ENCODE assay signal across 22 mouse cellular contexts in the genomic region with DNA sequence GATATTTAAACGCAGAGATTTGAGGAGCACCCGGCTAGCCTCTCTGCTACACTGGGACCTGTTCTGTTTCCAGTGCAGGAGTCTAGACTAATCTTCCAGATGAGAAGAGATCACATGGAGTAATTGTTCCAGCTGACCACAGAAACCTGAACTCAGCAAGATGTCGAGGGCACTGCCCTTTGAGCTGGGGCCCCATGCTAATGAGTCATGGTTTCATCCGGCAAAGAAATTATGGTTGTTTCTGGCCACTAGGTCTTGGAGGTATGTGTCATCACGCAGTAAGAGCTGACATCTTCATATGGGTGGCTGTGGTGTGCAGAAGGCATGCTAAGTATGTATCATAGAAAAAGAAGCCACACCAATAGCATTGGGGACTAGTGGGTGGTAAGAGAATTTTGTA. TPM values are rescaled to one million over a fixed set of nuclear protein-coding genes. Genes with fewer than 3 reads are reported as not detected.
A peak's percentile ranks its signal among the peaks of the same experiment; 100 is the strongest.
DNase-seq lines count a peak whose midpoint lies in the region; ATAC-seq lines count a peak whose summit lies in the region.
"Had no signal": no experiment of that assay in that cellular context is flagged by ENCODE, and none has a peak within 500 bp of the region (broad histone marks: within the 10 kb centered on the region; RNA-seq: fewer than 3 reads in every experiment).

No protein-coding gene starts in this region.

- 83% methylated on average over 5 of the region's 5 CpGs for WGBS in heart, embryonic 10.5 days
- WGBS in intestine, embryonic 16.5 days, result 68% methylated on average over 5 of the region's 5 CpGs

- no peaks in the 10 kb centered on the region for H3K27me3 ChIP-seq in heart, embryonic 10.5 days (ENCODE audit: insufficient read depth, poor library complexity, severe bottlenecking)
- H3K27me3 ChIP-seq in intestine, embryonic 16.5 days (replicated peaks; ENCODE audit: control insufficient read depth, insufficient read depth, low read length), result no peaks in the 10 kb centered on the region
- H3K27me3 ChIP-seq: embryonic facial prominence, embryonic 12.5 days; lung, embryonic 15.5 days; midbrain, embryonic 13.5 days had no signal

- H3K4me3 ChIP-seq in heart, embryonic 10.5 days, result no peak overlapping the region
- no peak overlapping the region for H3K4me3 ChIP-seq in intestine, embryonic 16.5 days (ENCODE audit: low read length)
- H3K4me3 ChIP-seq: embryonic facial prominence, embryonic 12.5 days; limb, embryonic 10.5 days; lung, embryonic 15.5 days; midbrain, embryonic 13.5 days had no signal

- H3K27ac ChIP-seq in heart, embryonic 10.5 days, result no peak overlapping the region
- peak overlapping the region; percentile 24; the same call in 1 of the 2 replicates for H3K27ac ChIP-seq in intestine, embryonic 16.5 days (ENCODE audit: low read length)
- H3K27ac ChIP-seq: embryonic facial prominence, embryonic 12.5 days; limb, embryonic 10.5 days; lung, embryonic 15.5 days; midbrain, embryonic 13.5 days had no signal

- no peaks in the 10 kb centered on the region for H3K9me3 ChIP-seq in heart, embryonic 10.5 days
- no peaks in the 10 kb centered on the region for H3K9me3 ChIP-seq in intestine, embryonic 16.5 days (ENCODE audit: control insufficient read depth, low read length)
- H3K9me3 ChIP-seq: embryonic facial prominence, embryonic 12.5 days; limb, embryonic 10.5 days; lung, embryonic 15.5 days; midbrain, embryonic 13.5 days had no signal

- no peak overlapping the region for H3K9ac ChIP-seq in intestine, embryonic 16.5 days (ENCODE audit: low read depth, low read length)
- H3K9ac ChIP-seq: embryonic facial prominence, embryonic 12.5 days; lung, embryonic 15.5 days; midbrain, embryonic 13.5 days had no signal

- peaks cover 12% of the 10 kb centered on the region for H3K36me3 ChIP-seq in heart, embryonic 10.5 days
- no peaks in the 10 kb centered on the region for H3K36me3 ChIP-seq in intestine, embryonic 16.5 days (ENCODE audit: control insufficient read depth, insufficient read depth, low read length)

- no peaks in the 10 kb centered on the region; the same call in 1 of the 2 replicates for H3K4me1 ChIP-seq in heart, embryonic 10.5 days
- H3K4me1 ChIP-seq in intestine, embryonic 16.5 days (ENCODE audit: control insufficient read depth, insufficient read depth, low read length), result no peaks in the 10 kb centered on the region
- H3K4me1 ChIP-seq: embryonic facial prominence, embryonic 12.5 days; limb, embryonic 10.5 days; lung, embryonic 15.5 days; midbrain, embryonic 13.5 days had no signal

- H3K4me2 ChIP-seq in intestine, embryonic 16.5 days (ENCODE audit: low read depth, low read length), result no peak overlapping the region
- H3K4me2 ChIP-seq: embryonic facial prominence, embryonic 12.5 days; liver, embryonic 11.5 days; lung, embryonic 15.5 days; midbrain, embryonic 13.5 days had no signal

- DNase-seq in heart, adult 11 months, result peak; percentile 84
- DNase-seq in heart, embryonic 10.5 days (ENCODE audit: low spot score), result no peak
- DNase-seq in 3T3-L1 (ENCODE audit: low read depth, low spot score) (peak; percentile 97), MN1 (ENCODE audit: low spot score) (peak; percentile 66)
- DNase-seq in heart, postnatal 4 days, result no peak
- no peak for DNase-seq in cerebellum, adult 11-12 months
- DNase-seq in ovary, postnatal 10 days (ENCODE audit: low spot score), result no peak
- DNase-seq: cerebellum, adult 9-10 months; right cerebral cortex, adult 18-20 months; spleen, adult 18-20 months; thymus, adult 18-20 months had no signal

- peak; percentile 75 for ATAC-seq in intestine, embryonic 16.5 days
- ATAC-seq: forebrain, embryonic 16.5 days; inflammation-experienced regulatory T-cells, adult 6 months; midbrain, embryonic 13.5 days had no signal

RNA-seq across cellular contexts. Expression of gene Morn4, which starts 6.2 kb away (rescaled TPM):
- polyA plus RNA-seq in heart, embryonic 10.5 days (2016; fragmentation: Nextera tagmentation; extraction: Ambion mirVana), result 18.8 and 22.0 TPM in 2 replicates
- 13.9 and 15.8 TPM in 2 replicates for polyA plus RNA-seq in intestine, embryonic 16.5 days (2015; fragmentation: Nextera tagmentation; extraction: Ambion mirVana)
- total RNA-seq in heart, postnatal 4 days (2021), result 10 to 100 TPM in 1 of 2 experiments, 1 to 10 TPM in 1; 8.8 to 10.6 TPM

RNA-seq across cellular contexts. Expression of gene Pi4k2a, which starts 10.3 kb away (rescaled TPM):
- 18.9 and 23.1 TPM in 2 replicates for polyA plus RNA-seq in heart, embryonic 10.5 days (2016; fragmentation: Nextera tagmentation; extraction: Ambion mirVana)
- polyA plus RNA-seq in intestine, embryonic 16.5 days (2015; fragmentation: Nextera tagmentation; extraction: Ambion mirVana), result 6.4 and 6.6 TPM in 2 replicates
- 10 to 100 TPM; 16.7 to 19.5 TPM for total RNA-seq in heart, postnatal 4 days (2021)

RNA-seq across cellular contexts. Expression of gene 4933411K16Rik, which starts 27.9 kb away (rescaled TPM):
- 0.15 TPM in 1 of 2 replicates, not detected in the other for polyA plus RNA-seq in heart, embryonic 10.5 days (2016; fragmentation: Nextera tagmentation; extraction: Ambion mirVana)
- polyA plus RNA-seq in intestine, embryonic 16.5 days (2015; fragmentation: Nextera tagmentation; extraction: Ambion mirVana), result 0.16 TPM in 1 of 2 replicates, not detected in the other
- total RNA-seq in heart, postnatal 4 days (2021), result under 1 TPM; 0.26 to 0.50 TPM
- polyA plus RNA-seq: embryonic facial prominence, embryonic 12.5 days; forebrain, embryonic 16.5 days; heart, embryonic 14.5 days; hindbrain, embryonic 11.5 days; inflammation-experienced regulatory T-cells, adult 6 months; lung, embryonic 15.5 days; midbrain, embryonic 13.5 days; stomach, embryonic 14.5 days had no signal

RNA-seq across cellular contexts. Expression of gene Hoga1, which starts 34.5 kb away (rescaled TPM):
- 0.85 and 1.6 TPM in 2 replicates for polyA plus RNA-seq in heart, embryonic 10.5 days (2016; fragmentation: Nextera tagmentation; extraction: Ambion mirVana)
- 2.2 and 2.7 TPM in 2 replicates for polyA plus RNA-seq in intestine, embryonic 16.5 days (2015; fragmentation: Nextera tagmentation; extraction: Ambion mirVana)
- total RNA-seq in heart, postnatal 4 days (2021), result 1 to 10 TPM; 2.5 to 2.8 TPM
- polyA plus RNA-seq: inflammation-experienced regulatory T-cells, adult 6 months had no signal

RNA-seq across cellular contexts. Expression of gene Ankrd2, which starts 44.1 kb away (rescaled TPM):
- polyA plus RNA-seq in heart, embryonic 10.5 days (2016; fragmentation: Nextera tagmentation; extraction: Ambion mirVana), result not detected in 2 replicates
- 0.16 TPM in 1 of 2 replicates, not detected in the other for polyA plus RNA-seq in intestine, embryonic 16.5 days (2015; fragmentation: Nextera tagmentation; extraction: Ambion mirVana)
- under 1 TPM in 1 of 2 experiments, not detected in 1; 0.25 TPM for total RNA-seq in heart, postnatal 4 days (2021)
- polyA plus RNA-seq: heart, embryonic 14.5 days; hindbrain, embryonic 11.5 days; inflammation-experienced regulatory T-cells, adult 6 months; limb, embryonic 10.5 days; liver, embryonic 11.5 days had no signal

Comparison
In these comparisons a context has a peak if more than half of its experiments do, and no peak if none do; other contexts are left out.
1. DNase-seq: peak in heart, adult 11 months (single experiment), 3T3-L1 (single experiment) and MN1 (single experiment); none in heart, embryonic 10.5 days (single experiment), heart, postnatal 4 days (single experiment), cerebellum, adult 11-12 months (single experiment) and ovary, postnatal 10 days (single experiment).